Comparison of ENCODE assay signal across 34 mouse cellular contexts in genomic region chr8:87549881-87550280, GRCm38 (mm10). TPM values are rescaled to one million over a fixed set of nuclear protein-coding genes. Genes with fewer than 3 reads are reported as not detected.
DNase-seq lines count a peak whose midpoint lies in the region; ATAC-seq lines count a peak whose summit lies in the region.
"Had no signal": no experiment of that assay in that cellular context is flagged by ENCODE, and none has a peak within 500 bp of the region (broad histone marks: within the 10 kb centered on the region; RNA-seq: fewer than 3 reads in every experiment).

No protein-coding gene starts in this region.

- H3K36me3 ChIP-seq in midbrain, embryonic 11.5 days (ENCODE audit: control insufficient read depth, insufficient read depth, low read length): no peaks in the 10 kb centered on the region
- no peaks in the 10 kb centered on the region for H3K36me3 ChIP-seq in midbrain, embryonic 15.5 days (replicated peaks)
- H3K36me3 ChIP-seq: embryonic facial prominence, embryonic 12.5 days; embryonic facial prominence, embryonic 15.5 days; heart, embryonic 12.5 days; heart, embryonic 15.5 days had no signal

- H3K27ac ChIP-seq in midbrain, embryonic 11.5 days (ENCODE audit: low read depth, low read length): no peak overlapping the region
- no peak overlapping the region for H3K27ac ChIP-seq in midbrain, embryonic 15.5 days
- H3K27ac ChIP-seq: embryonic facial prominence, embryonic 12.5 days; embryonic facial prominence, embryonic 15.5 days; gastrocnemius, adult 2 months; heart, embryonic 15.5 days; hindbrain, embryonic 14.5 days; hindbrain, postnatal 0 days had no signal

- H3K27me3 ChIP-seq in midbrain, embryonic 11.5 days (ENCODE audit: control insufficient read depth, insufficient read depth, low read length): no peaks in the 10 kb centered on the region
- no peaks in the 10 kb centered on the region for H3K27me3 ChIP-seq in midbrain, embryonic 15.5 days (replicated peaks)
- H3K27me3 ChIP-seq: embryonic facial prominence, embryonic 12.5 days; embryonic facial prominence, embryonic 15.5 days; heart, embryonic 12.5 days; heart, embryonic 15.5 days had no signal

- DNase-seq in adrenal gland, adult 8-10 months: peak; percentile 21
- DNase-seq in adrenal gland, adult 18-20 months (ENCODE audit: low spot score in 2 of 2): no peak
- peak; percentile 61 for DNase-seq in midbrain, embryonic 11.5 days (ENCODE audit: low spot score, missing footprints)
- DNase-seq in ES-CJ7 (ENCODE audit: low read depth, low spot score) (peak; percentile 61), R1 (ENCODE audit: low read depth, low spot score) (peak; percentile 43)
- no peak for DNase-seq in right cerebral cortex, postnatal 14 days
- DNase-seq: cerebellum, adult 18-20 months; cerebellum, adult 9-11 months; cerebellum, postnatal 25 days; forebrain, postnatal 0 days; gastrocnemius, adult 2 months; gastrocnemius, postnatal 14 days; heart, adult 18-20 months; heart, postnatal 10 days; heart, postnatal 4 days; kidney, adult 18-20 months had no signal

- no peaks in the 10 kb centered on the region for H3K4me1 ChIP-seq in midbrain, embryonic 11.5 days (ENCODE audit: control insufficient read depth, insufficient read depth, low read length)
- no peaks in the 10 kb centered on the region for H3K4me1 ChIP-seq in midbrain, embryonic 15.5 days
- H3K4me1 ChIP-seq: embryonic facial prominence, embryonic 12.5 days; embryonic facial prominence, embryonic 15.5 days; heart, embryonic 12.5 days; heart, embryonic 15.5 days had no signal

- no peak overlapping the region for H3K4me2 ChIP-seq in midbrain, embryonic 11.5 days
- H3K4me2 ChIP-seq in midbrain, embryonic 15.5 days: no peak overlapping the region
- H3K4me2 ChIP-seq: embryonic facial prominence, embryonic 12.5 days; embryonic facial prominence, embryonic 15.5 days; heart, embryonic 12.5 days; heart, embryonic 15.5 days; hindbrain, embryonic 14.5 days had no signal

- H3K4me3 ChIP-seq in midbrain, embryonic 11.5 days (ENCODE audit: low read depth, low read length): no peak overlapping the region
- H3K4me3 ChIP-seq in midbrain, embryonic 15.5 days: no peak overlapping the region
- H3K4me3 ChIP-seq: embryonic facial prominence, embryonic 12.5 days; embryonic facial prominence, embryonic 15.5 days; gastrocnemius, adult 2 months; heart, embryonic 12.5 days; heart, embryonic 15.5 days had no signal

- H3K9ac ChIP-seq in midbrain, embryonic 11.5 days (ENCODE audit: low read length): no peak overlapping the region
- no peak overlapping the region for H3K9ac ChIP-seq in midbrain, embryonic 15.5 days
- H3K9ac ChIP-seq: embryonic facial prominence, embryonic 12.5 days; embryonic facial prominence, embryonic 15.5 days; forebrain, postnatal 0 days; heart, embryonic 12.5 days; heart, embryonic 15.5 days; hindbrain, embryonic 14.5 days had no signal

- 73% methylated on average over 4 of the region's 4 CpGs for WGBS in midbrain, embryonic 11.5 days
- WGBS in midbrain, embryonic 15.5 days: 82% methylated on average over 4 of the region's 4 CpGs

- H3K9me3 ChIP-seq in midbrain, embryonic 11.5 days (ENCODE audit: control insufficient read depth, low read length): no peaks in the 10 kb centered on the region
- no peaks in the 10 kb centered on the region for H3K9me3 ChIP-seq in midbrain, embryonic 15.5 days
- H3K9me3 ChIP-seq: embryonic facial prominence, embryonic 12.5 days; embryonic facial prominence, embryonic 15.5 days; heart, embryonic 12.5 days; heart, embryonic 15.5 days had no signal

- no peak for ATAC-seq in midbrain, embryonic 11.5 days (ENCODE audit: low FRiP score)
- no peak for ATAC-seq in midbrain, embryonic 15.5 days (replicated peaks)
- ATAC-seq: CD4-positive, CD25-positive, alpha-beta regulatory T cell, adult 4 months; forebrain, embryonic 14.5 days; forebrain, postnatal 0 days; hindbrain, postnatal 0 days; inflammation-experienced regulatory T-cells, adult 6 months; intestine, embryonic 16.5 days had no signal

RNA-seq across cellular contexts. Expression of gene 4933402J07Rik, which starts 13.8 kb away (rescaled TPM):
- total RNA-seq in adrenal gland, adult 8-10 months (2022): under 1 TPM in 1 of 4 experiments, not detected in 3; 0.37 TPM
- not detected for total RNA-seq in adrenal gland, adult 18-20 months (2021)
- polyA plus RNA-seq in midbrain, embryonic 11.5 days (2014; fragmentation: Nextera tagmentation; extraction: Ambion mirVana): not detected in 2 replicates
- polyA plus RNA-seq in midbrain, embryonic 15.5 days (2015; fragmentation: Nextera tagmentation; extraction: Ambion mirVana): not detected in 2 replicates
- total RNA-seq: common myeloid progenitor, adult 5-6 weeks; ES-E14; forebrain, postnatal 0 days; gastrocnemius, adult 2 months; gastrocnemius, postnatal 14 days; gastrocnemius, postnatal 4 days; heart, adult 18-20 months; heart, postnatal 10 days; heart, postnatal 4 days; hindbrain, postnatal 0 days had no signal
- polyA plus RNA-seq: C2C12; CD4-positive, CD25-positive, alpha-beta regulatory T cell, adult 4 months; embryonic facial prominence, embryonic 12.5 days; embryonic facial prominence, embryonic 15.5 days; forebrain, embryonic 11.5 days; forebrain, embryonic 14.5 days; forebrain, postnatal 0 days; frontal cortex, adult 2 months; heart, embryonic 12.5 days; heart, embryonic 15.5 days; hindbrain, embryonic 11.5 days; hindbrain, embryonic 14.5 days; hindbrain, postnatal 0 days; inflammation-experienced regulatory T-cells, adult 6 months; intestine, embryonic 16.5 days had no signal

Comparison
In these comparisons a context has a peak if more than half of its experiments do, and no peak if none do; other contexts are left out.
1. DNase-seq: peak in adrenal gland, adult 8-10 months (single experiment), midbrain, embryonic 11.5 days (single experiment), ES-CJ7 (single experiment) and R1 (single experiment); none in adrenal gland, adult 18-20 months (0 of 2) and right cerebral cortex, postnatal 14 days (single experiment).